Mouse (Mus musculus) stomach, postnatal 0 days (tissue): ENCODE measurements at regions not wholly inside any gene's neighbourhood (a gene's known extent, or its start where the extent isn't known, plus 50 kb on each side); places are given as distances from the start of the nearest gene placed in this dataset.

Source experiments
- CTCF ChIP-seq: IDR thresholded peaks from 2 replicates; pipeline ENCODE4 v1.5.1; 2016; ENCODE audit warnings: antibody characterized with exemption, low read depth, mild to moderate bottlenecking, moderate library complexity
- EP300 ChIP-seq: optimal IDR thresholded peaks from 2 replicates; pipeline ENCODE3; 2016; ENCODE audit warnings: antibody characterized with exemption

DNA sequence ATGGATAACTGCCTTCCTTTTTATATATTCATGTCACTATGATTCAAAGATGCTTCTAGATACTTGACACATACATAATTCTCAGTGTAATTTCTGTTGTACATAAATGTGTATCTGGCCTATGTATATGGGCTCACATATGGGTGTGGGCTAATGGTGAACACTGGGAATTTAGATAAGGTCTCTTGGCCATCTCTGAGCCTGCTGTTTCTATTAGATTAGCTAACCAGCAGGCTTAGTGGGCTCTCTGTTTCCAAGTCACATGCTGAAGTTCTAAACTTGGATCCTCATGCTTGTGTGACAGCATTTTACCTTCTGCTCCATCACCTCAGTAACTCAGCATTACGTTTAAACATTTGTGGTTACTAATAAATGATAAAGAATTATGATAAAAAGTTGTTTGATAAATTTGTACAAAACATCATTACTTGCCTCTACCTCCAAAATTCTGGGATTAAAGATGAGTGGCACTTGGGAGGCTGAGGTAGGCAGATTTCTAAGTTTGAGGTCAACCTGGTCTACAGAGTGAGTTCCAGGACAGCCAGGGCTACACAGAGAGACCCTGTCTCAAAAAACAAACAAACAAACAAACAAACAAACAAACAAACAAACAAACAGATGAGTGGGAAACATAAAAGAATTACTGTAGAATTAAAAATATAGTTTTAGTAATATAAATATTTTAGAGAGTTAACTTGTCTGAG, 327.7 kb upstream of the Cntn3 start:
- no peak for TF ChIP-seq CTCF
- TF ChIP-seq EP300, result no peak
